8 mouse cellular contexts compared by ENCODE assay signal in genomic region chr1:161875706-161876552, GRCm38 (mm10). TPM values are rescaled to one million over a fixed set of nuclear protein-coding genes. Genes with fewer than 3 reads are reported as not detected.
DNase-seq lines count a peak whose midpoint lies in the region; ATAC-seq and TF ChIP-seq lines count a peak whose summit lies in the region.

No protein-coding gene starts in this region.

- H3K4me3 ChIP-seq in intestine, postnatal 0 days (ENCODE audit: low read depth, low read length), result peak overlapping the region; percentile 94
- H3K4me3 ChIP-seq in lung, embryonic 15.5 days, result peak overlapping the region; percentile 67
- H3K4me3 ChIP-seq in neural tube, embryonic 14.5 days (ENCODE audit: low read depth, low read length), result peak overlapping the region; percentile 57

- H3K27me3 ChIP-seq in intestine, postnatal 0 days (replicated peaks; ENCODE audit: control insufficient read depth, insufficient read depth, low read length), result no peaks in the 10 kb centered on the region
- no peaks in the 10 kb centered on the region for H3K27me3 ChIP-seq in lung, embryonic 15.5 days
- no peaks in the 10 kb centered on the region for H3K27me3 ChIP-seq in neural tube, embryonic 14.5 days (ENCODE audit: control insufficient read depth, insufficient read depth, low read length)

- no peaks in the 10 kb centered on the region for H3K36me3 ChIP-seq in intestine, postnatal 0 days (ENCODE audit: control insufficient read depth, insufficient read depth)
- no peaks in the 10 kb centered on the region for H3K36me3 ChIP-seq in lung, embryonic 15.5 days
- no peaks in the 10 kb centered on the region for H3K36me3 ChIP-seq in neural tube, embryonic 14.5 days (ENCODE audit: control insufficient read depth, insufficient read depth, low read length)

- under 1% methylated on average over 34 of the region's 34 CpGs for WGBS in intestine, postnatal 0 days
- 0% methylated on average over 34 of the region's 34 CpGs for WGBS in lung, embryonic 15.5 days
- under 1% methylated on average over 33 of the region's 34 CpGs for WGBS in neural tube, embryonic 14.5 days

- H3K4me2 ChIP-seq in intestine, postnatal 0 days (replicated peaks; ENCODE audit: low read depth), result peak overlapping the region; percentile 78
- H3K4me2 ChIP-seq in lung, embryonic 15.5 days, result peak overlapping the region; percentile 76
- H3K4me2 ChIP-seq in neural tube, embryonic 14.5 days (ENCODE audit: low read depth, low read length), result peak overlapping the region; percentile 74

- DNase-seq in layer of hippocampus, adult 9-11 months, result peak; percentile 5
- no peak for DNase-seq in layer of hippocampus, adult 11-12 months (ENCODE audit: low spot score)
- peak; percentile 33 for DNase-seq in Muller cell, postnatal 12 days (ENCODE audit: inconsistent ontology term)
- no peak for DNase-seq in layer of hippocampus, postnatal 10 days (ENCODE audit: low spot score in 2 of 2)

- peak overlapping the region; percentile 97 for H3K27ac ChIP-seq in intestine, postnatal 0 days (ENCODE audit: low read depth, low read length)
- H3K27ac ChIP-seq in lung, embryonic 15.5 days, result peak overlapping the region; percentile 98
- H3K27ac ChIP-seq in neural tube, embryonic 14.5 days (ENCODE audit: low read depth, low read length), result peak overlapping the region; percentile 97

- H3K4me1 ChIP-seq in intestine, postnatal 0 days (replicated peaks; ENCODE audit: control insufficient read depth, insufficient read depth, low read length), result 0 out of 2 replicates have a peak, but pooled peaks cover 3% of the 10 kb centered on the region
- peaks cover 25% of the 10 kb centered on the region for H3K4me1 ChIP-seq in lung, embryonic 15.5 days
- peaks cover 26% of the 10 kb centered on the region for H3K4me1 ChIP-seq in neural tube, embryonic 14.5 days (ENCODE audit: control insufficient read depth, insufficient read depth, low read length)

- peak; percentile 16 for ATAC-seq in erythroblast, adult 5-6 weeks (replicated peaks; ENCODE audit: low FRiP score, poor library complexity, severe bottlenecking)
- ATAC-seq in intestine, postnatal 0 days, result peak; percentile 35; the same call in 1 of the 2 replicates
- peak; percentile 45; the same call in 1 of the 2 replicates for ATAC-seq in lung, embryonic 15.5 days (ENCODE audit: borderline replicate concordance, extremely low read depth, low FRiP score, low TSS enrichment)
- ATAC-seq in neural tube, embryonic 14.5 days (ENCODE audit: low read depth), result peak; percentile 61

- no peaks in the 10 kb centered on the region for H3K9me3 ChIP-seq in intestine, postnatal 0 days (ENCODE audit: control insufficient read depth)
- H3K9me3 ChIP-seq in lung, embryonic 15.5 days, result no peaks in the 10 kb centered on the region
- no peaks in the 10 kb centered on the region for H3K9me3 ChIP-seq in neural tube, embryonic 14.5 days (ENCODE audit: control insufficient read depth, low read length)

- peak overlapping the region; percentile 84 for H3K9ac ChIP-seq in intestine, postnatal 0 days (ENCODE audit: low read depth, low read length)
- peak overlapping the region; percentile 79 for H3K9ac ChIP-seq in lung, embryonic 15.5 days
- peak overlapping the region; percentile 80 for H3K9ac ChIP-seq in neural tube, embryonic 14.5 days (replicated peaks; ENCODE audit: low read depth, low read length)

- TF ChIP-seq CTCF in intestine, postnatal 0 days (IDR thresholded peaks at IDR 0.05; ENCODE audit: low read depth), result peak; percentile 59

RNA-seq across cellular contexts. Expression of gene Suco, which starts 0.6 kb away (rescaled TPM):
- 214 and 222 TPM in 2 replicates for total RNA-seq in erythroblast, adult 5-6 weeks (2015; ENCODE audit: low replicate concordance)
- 600 and 746 TPM in 2 replicates for total RNA-seq in erythroblast, adult 5-6 weeks (2017; ENCODE audit: low replicate concordance)
- polyA plus RNA-seq in intestine, postnatal 0 days (2015; fragmentation: Nextera tagmentation; extraction: Ambion mirVana), result 41.6 and 43.1 TPM in 2 replicates
- 18.8 and 22.4 TPM in 2 replicates for polyA plus RNA-seq in lung, embryonic 15.5 days (2015; fragmentation: Nextera tagmentation; extraction: Ambion mirVana)
- 31.3 and 33.9 TPM in 2 replicates for polyA plus RNA-seq in neural tube, embryonic 14.5 days (2014; fragmentation: Nextera tagmentation; extraction: Ambion mirVana)
- 10 to 100 TPM; 36.7 to 44.8 TPM for total RNA-seq in layer of hippocampus, postnatal 10 days (2021)

Comparison
In these comparisons a context has a peak if more than half of its experiments do, and no peak if none do; other contexts are left out.
1. DNase-seq: peak in layer of hippocampus, adult 9-11 months (single experiment) and Muller cell, postnatal 12 days (single experiment); none in layer of hippocampus, adult 11-12 months (single experiment) and layer of hippocampus, postnatal 10 days (0 of 2).
2. Peak in every context shown above with its lines, with median percentiles within 50 percentile points of each other: ATAC-seq, H3K27ac ChIP-seq, H3K4me2 ChIP-seq, H3K4me3 ChIP-seq and H3K9ac ChIP-seq.